Mouse (Mus musculus): ENCODE results near the gene Gpn3. TPM values are rescaled to one million over a fixed set of nuclear protein-coding genes. Genes with fewer than 3 reads are reported as not detected.

The Gpn3 gene
- polyA plus RNA-seq, 1 experiment from 2014 or later = 45.7 TPM

Other genes with a start within 250 kb of the Gpn3 start
- not detected in 2 replicates for gene Ccdc63, start 231.1 kb upstream of the Gpn3 start, polyA plus RNA-seq (2015; fragmentation: Nextera tagmentation; extraction: Ambion mirVana)
- 210 and 213 TPM in 2 replicates for gene Ppp1cc, start 213.6 kb upstream of the Gpn3 start, polyA plus RNA-seq (2015; fragmentation: Nextera tagmentation; extraction: Ambion mirVana)
- 1.4 and 1.6 TPM in 2 replicates for gene Hvcn1, start 165.1 kb upstream of the Gpn3 start, polyA plus RNA-seq (2015; fragmentation: Nextera tagmentation; extraction: Ambion mirVana)
- 5.1 and 5.3 TPM in 2 replicates for gene Tctn1, start 107.4 kb upstream of the Gpn3 start, polyA plus RNA-seq (2015; fragmentation: Nextera tagmentation; extraction: Ambion mirVana)
- 8.1 and 8.2 TPM in 2 replicates for gene Pptc7, start 87.5 kb upstream of the Gpn3 start, polyA plus RNA-seq (2015; fragmentation: Nextera tagmentation; extraction: Ambion mirVana)
- gene Rad9b, start 17.6 kb upstream of the Gpn3 start, polyA plus RNA-seq (2015; fragmentation: Nextera tagmentation; extraction: Ambion mirVana) = 19.4 and 20.2 TPM in 2 replicates
- 302 and 317 TPM in 2 replicates for gene Vps29, start 17.5 kb upstream of the Gpn3 start, polyA plus RNA-seq (2015; fragmentation: Nextera tagmentation; extraction: Ambion mirVana)
- gene Fam216a, start 488 bp downstream of the Gpn3 start, polyA plus RNA-seq (2015; fragmentation: Nextera tagmentation; extraction: Ambion mirVana) = 146 and 153 TPM in 2 replicates
- 139 and 142 TPM in 2 replicates for gene Arpc3, start 20.0 kb downstream of the Gpn3 start, polyA plus RNA-seq (2015; fragmentation: Nextera tagmentation; extraction: Ambion mirVana)
- gene Anapc7, start 49.8 kb downstream of the Gpn3 start, polyA plus RNA-seq (2015; fragmentation: Nextera tagmentation; extraction: Ambion mirVana) = 46.0 and 47.7 TPM in 2 replicates
- gene Atp2a2, start 130.3 kb downstream of the Gpn3 start, polyA plus RNA-seq (2015; fragmentation: Nextera tagmentation; extraction: Ambion mirVana) = 54.1 and 55.1 TPM in 2 replicates
- 52.9 and 68.5 TPM in 2 replicates for gene Ift81, start 242.6 kb downstream of the Gpn3 start, polyA plus RNA-seq (2015; fragmentation: Nextera tagmentation; extraction: Ambion mirVana)

All from hindbrain, embryonic 15.5 days (tissue).